Mouse (Mus musculus) G1E (cell line): Measurements from ENCODE around the gene Klhdc1. TPM values are rescaled to one million over a fixed set of nuclear protein-coding genes. Genes with fewer than 3 reads are reported as not detected.

ENCODE experiments used
- ATAC-seq: 2 replicates; pipeline ENCODE4 v1.8.0; 2016; ENCODE audit warnings: mild to moderate bottlenecking; ENCODE audit not compliant: insufficient number of reproducible peaks, poor library complexity, low FRiP score, severe bottlenecking; ENCODE audit errors: extremely low read depth
- DNase-seq: peaks from one replicate; pipeline ENCODE4 v3.0.0; 2012; ENCODE audit warnings: low spot score
- H3K27me3 ChIP-seq: 2 replicates; pipeline ENCODE4 v1.6.1; 2012; ENCODE audit warnings: mild to moderate bottlenecking, low read length, inconsistent platforms; ENCODE audit not compliant: insufficient read depth
- H3K36me3 ChIP-seq: replicated peaks from 2 replicates; pipeline ENCODE3; 2012; ENCODE audit warnings: mild to moderate bottlenecking, inconsistent platforms
- H3K4me1 ChIP-seq: 2 replicates; pipeline ENCODE4 v1.6.1; 2012; ENCODE audit warnings: low read depth, low read length, inconsistent platforms, mixed read lengths; ENCODE audit not compliant: insufficient read depth
- H3K4me3 ChIP-seq: 2 replicates; pipeline ENCODE4 v1.5.1; 2012; ENCODE audit warnings: low read depth, mild to moderate bottlenecking, inconsistent platforms, low read length, moderate library complexity, mixed read lengths
- H3K9me3 ChIP-seq: replicated peaks from 2 replicates; pipeline ENCODE4 v1.6.1; 2012; ENCODE audit warnings: inconsistent platforms
- CTCF ChIP-seq: IDR thresholded peaks from 2 replicates; pipeline ENCODE4 v1.5.1; 2012; ENCODE audit warnings: low read depth, low read length, inconsistent platforms, mixed read lengths
- GATA1 ChIP-seq: IDR thresholded peaks from 2 replicates; pipeline ENCODE4 v1.6.1; 2012; ENCODE audit warnings: borderline replicate concordance, low read length, inconsistent platforms, mixed read lengths
- GATA2 ChIP-seq: IDR thresholded peaks from 2 replicates; pipeline ENCODE4 v1.6.1; 2012; ENCODE audit warnings: low read depth, low read length, inconsistent platforms, borderline replicate concordance
- POLR2AphosphoS5 ChIP-seq: IDR thresholded peaks from 2 replicates; pipeline ENCODE4 v1.6.1; 2012; ENCODE audit warnings: low read depth, low read length, inconsistent platforms; ENCODE audit not compliant: insufficient replicate concordance
- TAL1 ChIP-seq: conservative IDR thresholded peaks from 2 replicates; pipeline ENCODE4 v1.6.1; 2012; ENCODE audit warnings: low read depth, low read length, inconsistent platforms, mixed read lengths
- polyA plus RNA-seq: library from polyadenylated mRNA; stranded (reverse); fragments of >175 nt; gene quantifications from 2 replicates; pipeline ENCODE4 v1.2.3, GENCODE M21; 2012
- total RNA-seq, 2 experiments: library from RNA; stranded (forward) in 1 of 2; stranded (reverse) in 1 of 2; fragments of 200-1000 nt in 1 of 2; fragments of >200 nt in 1 of 2; fragmentation: Nextera tagmentation in 1 of 2; gene quantifications; 2 replicates each; pipeline ENCODE4 v1.2.3; 2014 to 2017

Gene Klhdc1
- total and polyA plus RNA-seq, 3 experiments: 13.0 to 16.0 (median 14.6) TPM

DNA sequence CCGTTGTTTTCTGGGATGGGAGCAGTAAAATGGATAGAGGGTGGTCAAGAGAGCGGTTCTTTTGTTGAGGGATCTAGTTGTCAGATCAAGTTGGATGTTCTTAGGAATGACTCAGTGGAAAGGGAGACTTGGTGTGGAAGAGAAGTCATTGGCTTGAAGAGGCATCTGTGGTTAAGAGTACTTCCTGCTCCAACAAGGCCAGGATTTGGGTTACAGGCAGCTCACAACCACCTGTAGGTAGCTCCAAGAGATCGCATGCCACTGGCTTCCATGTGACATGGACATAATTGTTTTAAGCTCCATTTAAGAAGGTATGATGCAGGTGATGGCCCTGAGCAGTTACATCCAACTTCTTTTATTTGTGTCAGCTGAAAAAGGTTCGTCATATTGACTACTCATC is 8.8 kb downstream of the Klhdc1 start:
- Histone ChIP-seq H3K4me3 (no peak overlapping the region), H3K4me1 (no peaks in the 10 kb centered on the region), H3K9me3 (no peaks in the 10 kb centered on the region), H3K36me3 (no peaks in the 10 kb centered on the region), H3K27me3 (peaks cover 11% of the 10 kb centered on the region; the same call in 1 of the 2 replicates)
- ATAC-seq: no peak
- TF ChIP-seq TAL1 (no peak), CTCF (no peak), GATA2 (no peak), POLR2AphosphoS5 (no peak), GATA1 (no peak)
- DNase-seq: no peak

DNA sequence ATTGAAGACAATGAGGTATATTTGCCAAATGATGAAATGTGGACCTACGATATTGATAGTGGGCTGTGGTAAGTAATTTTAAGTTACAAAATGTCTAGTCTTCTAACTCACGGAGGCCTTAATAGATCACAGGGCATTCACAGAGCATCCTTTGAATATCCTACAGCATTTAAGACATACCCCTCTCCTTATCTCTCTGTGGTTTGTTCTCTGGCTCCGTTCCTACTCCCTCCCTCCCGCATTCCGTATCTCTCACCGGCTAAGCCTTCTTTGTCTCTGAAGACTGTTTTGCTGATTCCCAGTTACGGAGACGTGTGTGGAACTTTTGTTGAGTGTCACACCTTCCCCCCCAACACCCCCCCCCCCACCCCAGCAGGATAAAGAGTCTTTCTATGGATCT is 9.8 kb downstream of the Klhdc1 start:
- H3K36me3 ChIP-seq: no peaks in the 10 kb centered on the region
- no peak for DNase-seq

GRCm38 (mm10) chr12:69253806-69254205 is 12.8 kb downstream of the Klhdc1 start:
- no peak for DNase-seq
- no peaks in the 10 kb centered on the region for H3K36me3 ChIP-seq
- H3K4me1 ChIP-seq: no peaks in the 10 kb centered on the region
- H3K27me3 ChIP-seq: peaks cover 13% of the 10 kb centered on the region; the same call in 1 of the 2 replicates
- H3K9me3 ChIP-seq: no peaks in the 10 kb centered on the region
- ATAC-seq: no peak
- no peak overlapping the region for H3K4me3 ChIP-seq
- TF ChIP-seq TAL1 (no peak), GATA2 (no peak), CTCF (no peak), POLR2AphosphoS5 (no peak), GATA1 (no peak)

More for the DNA sequence above, 9.8 kb downstream of the Klhdc1 start:
- Histone ChIP-seq H3K4me1 (no peaks in the 10 kb centered on the region), H3K9me3 (no peaks in the 10 kb centered on the region), H3K4me3 (no peak overlapping the region), H3K27me3 (peaks cover 11% of the 10 kb centered on the region; the same call in 1 of the 2 replicates)
- no peak for ATAC-seq
- TF ChIP-seq TAL1 (no peak), POLR2AphosphoS5 (no peak), GATA1 (no peak), CTCF (no peak), GATA2 (no peak)

GRCm38 (mm10) chr12:69257836-69258235 is 16.9 kb downstream of the Klhdc1 start:
- DNase-seq (no peak), ATAC-seq (no peak)
- H3K4me1 ChIP-seq: no peaks in the 10 kb centered on the region
- H3K9me3 ChIP-seq: no peaks in the 10 kb centered on the region
- no peak overlapping the region for H3K4me3 ChIP-seq
- no peaks in the 10 kb centered on the region for H3K36me3 ChIP-seq
- H3K27me3 ChIP-seq: peaks cover 7% of the 10 kb centered on the region; the same call in 1 of the 2 replicates
- TF ChIP-seq POLR2AphosphoS5: no peak
- no peak for TF ChIP-seq GATA1
- TF ChIP-seq TAL1: no peak
- no peak for TF ChIP-seq CTCF
- TF ChIP-seq GATA2: no peak

DNA sequence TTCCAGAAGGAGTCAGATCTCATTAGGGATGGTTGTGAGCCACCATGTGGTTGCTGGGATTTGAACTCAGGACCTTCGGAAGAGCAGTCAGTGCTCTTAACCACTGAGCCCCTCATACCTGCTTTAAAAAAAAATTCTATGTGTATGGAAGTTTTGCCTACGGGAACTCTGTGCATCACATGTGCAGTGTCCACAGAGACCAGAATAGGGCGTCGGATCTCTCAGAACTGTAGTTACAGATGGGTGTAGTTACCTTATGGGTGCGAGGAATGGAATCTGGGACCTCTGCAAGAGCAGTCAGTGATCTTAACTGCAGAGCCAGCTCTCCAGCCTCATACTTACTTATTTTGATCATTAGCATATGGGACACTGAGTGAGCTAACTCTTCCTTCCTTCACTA is 21.3 kb downstream of the Klhdc1 start:
- no peak for TF ChIP-seq GATA2
- no peak for TF ChIP-seq CTCF
- no peak for TF ChIP-seq POLR2AphosphoS5
- TF ChIP-seq GATA1: no peak
- TF ChIP-seq TAL1: no peak
- no peaks in the 10 kb centered on the region for H3K9me3 ChIP-seq
- H3K27me3 ChIP-seq: peaks cover 9% of the 10 kb centered on the region
- H3K4me3 ChIP-seq: no peak overlapping the region
- ATAC-seq (no peak), DNase-seq (no peak)
- H3K4me1 ChIP-seq: no peaks in the 10 kb centered on the region
- H3K36me3 ChIP-seq: no peaks in the 10 kb centered on the region

GRCm38 (mm10) chr12:69265031-69265430 is 24.1 kb downstream of the Klhdc1 start:
- ATAC-seq (no peak), DNase-seq (no peak)
- no peak for TF ChIP-seq TAL1
- Histone ChIP-seq H3K4me3 (no peak overlapping the region), H3K36me3 (no peaks in the 10 kb centered on the region), H3K27me3 (peaks cover 6% of the 10 kb centered on the region), H3K4me1 (no peaks in the 10 kb centered on the region), H3K9me3 (no peaks in the 10 kb centered on the region)

DNA sequence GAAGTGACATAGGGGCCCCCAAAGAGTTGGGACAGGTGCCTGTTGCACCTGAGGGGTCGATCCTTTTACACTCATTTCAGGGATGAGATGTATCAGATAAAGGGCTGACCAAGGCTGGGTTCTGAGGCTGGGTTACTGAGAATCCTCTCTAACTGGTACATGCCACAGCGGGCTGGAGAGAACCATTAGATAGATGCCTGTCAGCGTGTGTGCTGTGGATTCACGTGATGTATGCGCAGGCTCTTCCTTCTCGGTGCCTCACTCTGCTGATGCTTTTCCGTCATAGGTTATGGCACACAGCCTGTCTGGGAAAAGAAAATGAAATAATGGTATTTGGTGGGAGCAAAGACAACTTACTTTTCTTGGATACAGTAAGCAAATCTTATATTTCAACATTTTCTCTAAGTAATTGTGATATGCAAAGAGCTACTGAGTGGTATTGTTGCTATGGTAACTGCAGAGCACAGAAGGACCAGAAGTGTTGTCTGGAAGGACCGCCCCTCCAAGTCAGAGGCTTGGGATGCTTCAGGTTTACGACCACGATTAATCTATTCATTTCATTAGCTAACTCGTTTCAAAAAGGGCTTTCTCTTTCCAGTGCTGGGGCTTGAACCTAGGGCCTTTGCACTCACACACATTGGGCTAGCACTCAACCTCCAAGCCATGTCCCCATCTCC is 27.1 kb downstream of the Klhdc1 start:
- no peaks in the 10 kb centered on the region for H3K9me3 ChIP-seq
- peaks cover 9% of the 10 kb centered on the region for H3K27me3 ChIP-seq
- no peak for TF ChIP-seq GATA2
- TF ChIP-seq CTCF: no peak
- TF ChIP-seq POLR2AphosphoS5: no peak
- no peak for TF ChIP-seq GATA1
- TF ChIP-seq TAL1: no peak
- no peaks in the 10 kb centered on the region for H3K36me3 ChIP-seq
- DNase-seq (no peak), ATAC-seq (no peak)
- H3K4me1 ChIP-seq: no peaks in the 10 kb centered on the region
- H3K4me3 ChIP-seq: no peak overlapping the region
